8 mouse cellular contexts compared by ENCODE assay signal in genomic region chr6:24664133-24664866, GRCm38 (mm10). TPM values are rescaled to one million over a fixed set of nuclear protein-coding genes. Genes with fewer than 3 reads are reported as not detected.
DNase-seq lines count a peak whose midpoint lies in the region; ATAC-seq lines count a peak whose summit lies in the region.

No protein-coding gene starts in this region.

- intact Hi-C loops in left cerebral cortex, postnatal 10 days (cut with DNase I), result no loop called here

- peak overlapping the region; percentile 96 for H3K4me3 ChIP-seq in hindbrain, embryonic 16.5 days (ENCODE audit: low read length)

- peak; percentile 44 for ATAC-seq in hindbrain, embryonic 16.5 days
- ATAC-seq in megakaryocyte-erythroid progenitor cell, adult 5-6 weeks (replicated peaks; ENCODE audit: low FRiP score, low TSS enrichment, poor library complexity, severe bottlenecking), result peak; percentile 27

- WGBS in hindbrain, embryonic 16.5 days, result under 1% methylated on average over 38 of the region's 58 CpGs

- peak; percentile 56 for DNase-seq in embryo, embryonic 11 days
- DNase-seq in embryo, embryonic 10.5 days (ENCODE audit: low spot score), result no peak
- peak; percentile 46 to 52 for DNase-seq in cerebellum, postnatal 36 days
- DNase-seq in gastrocnemius, adult 8-10 months (ENCODE audit: low spot score in 2 of 2), result peak; percentile 17 to 34
- DNase-seq in left cerebral cortex, postnatal 10 days (ENCODE audit: extremely low spot score in 1 of 2, low spot score in 2 of 2), result peak; percentile 18 to 67
- peak; percentile 37 for DNase-seq in spleen, adult 12 weeks (ENCODE audit: low spot score)

- no peaks in the 10 kb centered on the region for H3K9me3 ChIP-seq in hindbrain, embryonic 16.5 days (ENCODE audit: control insufficient read depth, low read length)

- peaks cover 16% of the 10 kb centered on the region for H3K4me1 ChIP-seq in hindbrain, embryonic 16.5 days (ENCODE audit: control insufficient read depth, insufficient read depth, low read depth, low read length)

- no peaks in the 10 kb centered on the region for H3K27me3 ChIP-seq in hindbrain, embryonic 16.5 days (replicated peaks; ENCODE audit: control insufficient read depth, insufficient read depth, low read length)

- peak overlapping the region; percentile 97 for H3K27ac ChIP-seq in hindbrain, embryonic 16.5 days (ENCODE audit: low read depth, low read length)

- no peaks in the 10 kb centered on the region for H3K36me3 ChIP-seq in hindbrain, embryonic 16.5 days (ENCODE audit: control insufficient read depth, insufficient read depth, low read length)

- H3K9ac ChIP-seq in hindbrain, embryonic 16.5 days (ENCODE audit: low read depth, low read length), result peak overlapping the region; percentile 97

- H3K4me2 ChIP-seq in hindbrain, embryonic 16.5 days (ENCODE audit: low read length), result peak overlapping the region; percentile 74

RNA-seq across cellular contexts. Expression of gene Wasl, which starts 0.5 kb away (rescaled TPM):
- total RNA-seq in gastrocnemius, adult 8-10 months (2022), result 10 to 100 TPM; 11.5 to 15.7 (median 15.4) TPM
- polyA plus RNA-seq in hindbrain, embryonic 16.5 days (2015; fragmentation: Nextera tagmentation; extraction: Ambion mirVana), result 52.2 and 61.3 TPM in 2 replicates
- total RNA-seq in left cerebral cortex, postnatal 10 days (2021), result 10 to 100 TPM; 40.9 to 47.6 TPM
- 17.3 and 34.0 TPM in 2 replicates for total RNA-seq in megakaryocyte-erythroid progenitor cell, adult 5-6 weeks (2014; fragmentation: Nextera tagmentation)
- 6.4 and 12.0 TPM in 2 replicates for total RNA-seq in megakaryocyte-erythroid progenitor cell, adult 5-6 weeks (2017)
